Mouse (Mus musculus) MEL-GATA-1-ER (cell line): ENCODE data around the gene Tigd4.

Source experiments
- DNase-seq: peaks from one replicate; pipeline ENCODE4 v3.0.0-alpha.2; 2012; ENCODE audit warnings: low read depth; ENCODE audit errors: extremely low read depth

Tigd4 gene

GRCm38 (mm10) chr3:84610183-84610710, 16.9 kb downstream of the Tigd4 start:
- no peak for DNase-seq

- DNase-seq, result peak; percentile 94
Measured at GRCm38 (mm10) chr3:84615050-84615855, 21.9 kb downstream of the Tigd4 start.

- DNase-seq, result no peak
Measured at GRCm38 (mm10) chr3:84615856-84616225, 22.5 kb downstream of the Tigd4 start.

- peak; percentile 74 for DNase-seq
Measured at GRCm38 (mm10) chr3:84618627-84619026, 25.3 kb downstream of the Tigd4 start.

GRCm38 (mm10) chr3:84619056-84619455, 25.7 kb downstream of the Tigd4 start:
- no peak for DNase-seq

GRCm38 (mm10) chr3:84619725-84620124, 26.4 kb downstream of the Tigd4 start:
- DNase-seq, result no peak

- no peak for DNase-seq
Measured at GRCm38 (mm10) chr3:84622026-84622425, 28.7 kb downstream of the Tigd4 start.

- no peak for DNase-seq
Measured at GRCm38 (mm10) chr3:84631586-84631985, 38.2 kb downstream of the Tigd4 start.

- no peak for DNase-seq
Measured at GRCm38 (mm10) chr3:84637095-84637494, 43.7 kb downstream of the Tigd4 start.

- no peak for DNase-seq
Measured at GRCm38 (mm10) chr3:84637890-84638578, 44.7 kb downstream of the Tigd4 start.

GRCm38 (mm10) chr3:84638858-84639257, 45.5 kb downstream of the Tigd4 start:
- no peak for DNase-seq

- DNase-seq, result no peak
Measured at GRCm38 (mm10) chr3:84639767-84640500, 46.6 kb downstream of the Tigd4 start.

- DNase-seq, result no peak
Measured at GRCm38 (mm10) chr3:84640536-84640935, 47.2 kb downstream of the Tigd4 start.

- DNase-seq, result no peak
Measured at GRCm38 (mm10) chr3:84641391-84641790, 48.0 kb downstream of the Tigd4 start.

- DNase-seq, result no peak
Measured at GRCm38 (mm10) chr3:84642942-84643341, 49.6 kb downstream of the Tigd4 start.

- DNase-seq, result peak; percentile 60
Measured at GRCm38 (mm10) chr3:84645156-84646006, 52.0 kb downstream of the Tigd4 start.

GRCm38 (mm10) chr3:84646007-84646290, 52.6 kb downstream of the Tigd4 start:
- no peak for DNase-seq

- no peak for DNase-seq
Measured at GRCm38 (mm10) chr3:84646331-84646845, 53.0 kb downstream of the Tigd4 start.
